Mouse (Mus musculus) CH12.LX (cell line): ENCODE measurements at regions not wholly inside any gene's neighbourhood (a gene's known extent, or its start where the extent isn't known, plus 50 kb on each side); places are given as distances from the start of the nearest gene placed in this dataset.

ENCODE experiments used
- BHLHE40 ChIP-seq: IDR thresholded peaks from 2 replicates; pipeline ENCODE4 v1.6.1; 2011; ENCODE audit warnings: mild to moderate bottlenecking, low read depth, low read length, improper control_type of control experiment
- CHD1 ChIP-seq: IDR thresholded peaks from 2 replicates; pipeline ENCODE4 v1.6.1; 2012; ENCODE audit warnings: low read depth, low read length, improper control_type of control experiment, inconsistent platforms
- CTCF ChIP-seq, 2 experiments: IDR thresholded peaks in 1 of 2; conservative IDR thresholded peaks in 1 of 2; 2 replicates each; pipeline ENCODE4 v1.5.1; 2011 to 2012; ENCODE audit warnings: low read depth in 2 of 2, low read length in 2 of 2, improper control_type of control experiment in 1 of 2, inconsistent platforms in 1 of 2, mild to moderate bottlenecking in 1 of 2, moderate library complexity in 1 of 2
- KAT2A ChIP-seq: IDR thresholded peaks from 2 replicates; pipeline ENCODE4 v1.6.1; 2012; ENCODE audit warnings: low read length, improper control_type of control experiment, inconsistent platforms; ENCODE audit not compliant: insufficient replicate concordance
- MEF2A ChIP-seq: IDR thresholded peaks from 2 replicates; pipeline ENCODE4 v1.6.1; 2014; ENCODE audit warnings: low read depth, mild to moderate bottlenecking, inconsistent platforms, low read length, improper control_type of control experiment, borderline replicate concordance
- TBP ChIP-seq: conservative IDR thresholded peaks from 2 replicates; pipeline ENCODE4 v1.6.1; 2011; ENCODE audit warnings: low read depth, low read length, improper control_type of control experiment

- TF ChIP-seq KAT2A (no peak), TBP (no peak), CHD1 (no peak), BHLHE40 (no peak), CTCF (conservative IDR thresholded peaks at IDR 0.05 in 1 of 2, IDR thresholded peaks at IDR 0.05 in 1 of 2; ENCODE audit: low read depth in 2 of 2, low read length in 2 of 2) (no peak), MEF2A (no peak)
These were observed 136.7 kb upstream of the Cttnbp2 start for GRCm38 (mm10) chr6:18651319-18651718.
